Mouse (Mus musculus) cerebellum, adult 2 months (tissue): Measurements from ENCODE around the gene Hist2h2ab.

ENCODE experiments used
- CTCF ChIP-seq: fragments of 200-500 bp; IDR thresholded peaks from 2 replicates; pipeline ENCODE4 v1.5.1; 2011; ENCODE audit warnings: low read depth, mild to moderate bottlenecking, control low read depth, low read length, moderate library complexity, borderline replicate concordance; ENCODE audit not compliant: insufficient read depth
- POLR2A ChIP-seq: fragments of 200-500 bp; IDR thresholded peaks from 2 replicates; pipeline ENCODE4 v1.6.1; 2011; ENCODE audit warnings: low read length, control low read depth, borderline replicate concordance; ENCODE audit not compliant: insufficient read depth

- TF ChIP-seq POLR2A (no peak), CTCF (no peak)
Observed at GRCm38 (mm10) chr3:96240799-96241197, 21.1 kb downstream of the Hist2h2ab start.
